Mouse (Mus musculus) liver, embryonic 15.5 days (tissue): Measurements from ENCODE around the gene Zfp362. TPM values are rescaled to one million over a fixed set of nuclear protein-coding genes. Genes with fewer than 3 reads are reported as not detected.

Experiments
- ATAC-seq: fragments of 200-750 bp; cut with Nextera tagmentation; 2 replicates; pipeline ENCODE4 v1.8.0; 2017; ENCODE audit warnings: moderate number of reproducible peaks, mild to moderate bottlenecking, moderate library complexity; ENCODE audit not compliant: insufficient read depth
- H3K27ac ChIP-seq: fragments of 300-500 bp; sonication (generic); replicated peaks from 2 replicates; pipeline ENCODE4 v1.5.1; 2015; ENCODE audit warnings: mild to moderate bottlenecking, inconsistent platforms
- H3K27me3 ChIP-seq: fragments of 300-500 bp; sonication (generic); 2 replicates; pipeline ENCODE4 v1.6.1; 2015; ENCODE audit warnings: mild to moderate bottlenecking, inconsistent platforms
- H3K36me3 ChIP-seq: fragments of 300-500 bp; sonication (generic); replicated peaks from 2 replicates; pipeline ENCODE4 v1.6.1; 2015; ENCODE audit warnings: moderate library complexity, mild to moderate bottlenecking, inconsistent platforms
- H3K4me1 ChIP-seq: fragments of 300-500 bp; sonication (generic); replicated peaks from 2 replicates; pipeline ENCODE4 v1.6.1; 2015; ENCODE audit warnings: inconsistent platforms
- H3K4me2 ChIP-seq: fragments of 300-500 bp; sonication (generic); 2 replicates; pipeline ENCODE4 v1.6.1; 2015; ENCODE audit warnings: moderate library complexity, mild to moderate bottlenecking, inconsistent platforms
- H3K4me3 ChIP-seq: fragments of 300-500 bp; sonication (generic); replicated peaks from 2 replicates; pipeline ENCODE4 v1.5.1; 2015; ENCODE audit warnings: mild to moderate bottlenecking, inconsistent platforms
- H3K9ac ChIP-seq: fragments of 300-500 bp; sonication (generic); 2 replicates; pipeline ENCODE4 v1.6.1; 2015; ENCODE audit warnings: moderate library complexity, mild to moderate bottlenecking, inconsistent platforms
- H3K9me3 ChIP-seq: fragments of 300-500 bp; sonication (generic); replicated peaks from 2 replicates; pipeline ENCODE4 v1.6.1; 2016; ENCODE audit warnings: inconsistent platforms
- WGBS: fragments of 180-500 bp; shearing (Covaris S2); methylation state at CpG from one replicate; pipeline ENCODE4 v1.1.7; 2015; ENCODE audit warnings: mixed read lengths; ENCODE audit not compliant: insufficient replicate concordance; 5-methylcytosine and 5-hydroxymethylcytosine counted together
- polyA plus RNA-seq: library from polyadenylated mRNA; unstranded; fragments of >200 nt; fragmentation: Nextera tagmentation; extraction: Ambion mirVana; gene quantifications from 2 replicates; pipeline ENCODE4 v1.2.1, GENCODE M21; 2015

Gene Zfp362
- polyA plus RNA-seq, 1 experiment from 2014 or later: 6.5 TPM

- WGBS: 53% methylated on average over 8 of the region's 8 CpGs
- no peak overlapping the region for H3K27ac ChIP-seq
- no peak overlapping the region for H3K9ac ChIP-seq
- H3K36me3 ChIP-seq: no peaks in the 10 kb centered on the region
- H3K9me3 ChIP-seq: no peaks in the 10 kb centered on the region
- no peaks in the 10 kb centered on the region for H3K27me3 ChIP-seq
- peaks cover 48% of the 10 kb centered on the region for H3K4me1 ChIP-seq
- H3K4me3 ChIP-seq: no peak overlapping the region
- H3K4me2 ChIP-seq: no peak overlapping the region
- ATAC-seq: no peak
Observed at GRCm38 (mm10) chr4:128796788-128797187, 9.1 kb downstream of the Zfp362 start.

- H3K4me3 ChIP-seq: no peak overlapping the region
- no peak for ATAC-seq
- H3K4me2 ChIP-seq: peak overlapping the region; percentile 32
- no peak overlapping the region for H3K9ac ChIP-seq
- no peaks in the 10 kb centered on the region for H3K36me3 ChIP-seq
- no peak overlapping the region for H3K27ac ChIP-seq
- 9% methylated on average over 9 of the region's 9 CpGs for WGBS
- H3K9me3 ChIP-seq: no peaks in the 10 kb centered on the region
- no peaks in the 10 kb centered on the region for H3K27me3 ChIP-seq
- peaks cover 46% of the 10 kb centered on the region for H3K4me1 ChIP-seq
Observed at GRCm38 (mm10) chr4:128795596-128795995, 10.2 kb downstream of the Zfp362 start.

- Histone ChIP-seq H3K9me3 (no peaks in the 10 kb centered on the region), H3K36me3 (0 out of 2 replicates have a peak, but pooled peaks cover 5% of the 10 kb centered on the region), H3K4me1 (peaks cover 55% of the 10 kb centered on the region), H3K27me3 (no peaks in the 10 kb centered on the region), H3K4me3 (no peak overlapping the region), H3K4me2 (no peak overlapping the region), H3K9ac (no peak overlapping the region), H3K27ac (no peak overlapping the region)
- 74% methylated on average over 8 of the region's 8 CpGs for WGBS
- no peak for ATAC-seq
Observed at GRCm38 (mm10) chr4:128794198-128794597, 11.6 kb downstream of the Zfp362 start.

DNA sequence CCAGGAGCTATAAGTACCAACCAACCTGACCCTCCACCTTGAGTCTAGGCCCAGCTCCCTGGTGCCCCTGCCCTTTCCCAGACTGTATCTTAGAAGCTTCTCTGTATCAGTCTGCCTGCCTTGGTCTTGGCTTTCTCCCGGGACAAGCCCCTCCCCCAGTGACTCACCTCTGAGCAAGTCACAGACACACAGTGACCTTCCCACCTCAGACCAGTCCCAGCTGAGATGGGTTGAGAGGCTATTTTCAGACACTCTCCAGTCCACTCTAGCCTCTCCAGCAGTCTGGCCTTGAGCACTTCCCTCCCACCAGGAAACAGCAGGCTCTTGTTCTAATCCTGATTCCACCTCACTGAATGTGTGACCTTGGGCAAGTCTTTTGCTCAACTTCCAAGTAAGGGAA lies 12.1 kb downstream of the Zfp362 start:
- Histone ChIP-seq H3K27me3 (no peaks in the 10 kb centered on the region), H3K4me3 (no peak overlapping the region), H3K4me2 (no peak overlapping the region), H3K4me1 (peaks cover 52% of the 10 kb centered on the region), H3K27ac (no peak overlapping the region), H3K9ac (no peak overlapping the region), H3K9me3 (no peaks in the 10 kb centered on the region), H3K36me3 (0 out of 2 replicates have a peak, but pooled peaks cover 5% of the 10 kb centered on the region)
- WGBS: 28% methylated on average over 1 of the region's 1 CpGs
- ATAC-seq: no peak

GRCm38 (mm10) chr4:128789646-128790045 lies 16.2 kb downstream of the Zfp362 start:
- H3K4me1 ChIP-seq: peaks cover 23% of the 10 kb centered on the region
- H3K4me2 ChIP-seq: peak overlapping the region; percentile 51
- no peak overlapping the region for H3K9ac ChIP-seq
- no peaks in the 10 kb centered on the region for H3K27me3 ChIP-seq
- peaks cover 34% of the 10 kb centered on the region for H3K36me3 ChIP-seq
- no peak for ATAC-seq
- peak overlapping the region; percentile 37 for H3K4me3 ChIP-seq
- H3K27ac ChIP-seq: no peak overlapping the region
- WGBS: 74% methylated on average over 18 of the region's 18 CpGs
- no peaks in the 10 kb centered on the region for H3K9me3 ChIP-seq

DNA sequence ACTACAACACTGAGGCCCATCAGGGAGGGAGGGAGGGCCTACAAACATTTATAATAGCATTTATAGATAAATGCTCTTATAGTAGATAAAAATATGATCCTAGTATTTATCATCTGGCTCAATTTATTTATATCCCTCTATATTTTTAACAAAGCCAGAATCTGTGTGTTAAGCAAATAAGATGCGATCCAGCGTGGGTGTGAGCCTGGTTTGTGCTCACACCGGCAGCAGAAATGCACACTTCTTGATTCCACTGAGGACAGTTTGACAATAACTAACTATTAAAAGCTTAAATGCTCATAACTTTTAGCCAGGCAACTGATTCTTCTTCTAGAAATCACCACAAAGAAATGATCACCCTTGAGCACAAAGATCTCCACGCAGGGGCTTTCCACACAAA lies 17.7 kb downstream of the Zfp362 start:
- peaks cover 12% of the 10 kb centered on the region for H3K4me1 ChIP-seq
- peaks cover 47% of the 10 kb centered on the region for H3K36me3 ChIP-seq
- WGBS: 85% methylated on average over 4 of the region's 4 CpGs
- H3K27me3 ChIP-seq: no peaks in the 10 kb centered on the region
- H3K27ac ChIP-seq: no peak overlapping the region
- no peak overlapping the region for H3K9ac ChIP-seq
- no peak overlapping the region for H3K4me2 ChIP-seq
- H3K9me3 ChIP-seq: no peaks in the 10 kb centered on the region
- ATAC-seq: no peak
- no peak overlapping the region for H3K4me3 ChIP-seq

DNA sequence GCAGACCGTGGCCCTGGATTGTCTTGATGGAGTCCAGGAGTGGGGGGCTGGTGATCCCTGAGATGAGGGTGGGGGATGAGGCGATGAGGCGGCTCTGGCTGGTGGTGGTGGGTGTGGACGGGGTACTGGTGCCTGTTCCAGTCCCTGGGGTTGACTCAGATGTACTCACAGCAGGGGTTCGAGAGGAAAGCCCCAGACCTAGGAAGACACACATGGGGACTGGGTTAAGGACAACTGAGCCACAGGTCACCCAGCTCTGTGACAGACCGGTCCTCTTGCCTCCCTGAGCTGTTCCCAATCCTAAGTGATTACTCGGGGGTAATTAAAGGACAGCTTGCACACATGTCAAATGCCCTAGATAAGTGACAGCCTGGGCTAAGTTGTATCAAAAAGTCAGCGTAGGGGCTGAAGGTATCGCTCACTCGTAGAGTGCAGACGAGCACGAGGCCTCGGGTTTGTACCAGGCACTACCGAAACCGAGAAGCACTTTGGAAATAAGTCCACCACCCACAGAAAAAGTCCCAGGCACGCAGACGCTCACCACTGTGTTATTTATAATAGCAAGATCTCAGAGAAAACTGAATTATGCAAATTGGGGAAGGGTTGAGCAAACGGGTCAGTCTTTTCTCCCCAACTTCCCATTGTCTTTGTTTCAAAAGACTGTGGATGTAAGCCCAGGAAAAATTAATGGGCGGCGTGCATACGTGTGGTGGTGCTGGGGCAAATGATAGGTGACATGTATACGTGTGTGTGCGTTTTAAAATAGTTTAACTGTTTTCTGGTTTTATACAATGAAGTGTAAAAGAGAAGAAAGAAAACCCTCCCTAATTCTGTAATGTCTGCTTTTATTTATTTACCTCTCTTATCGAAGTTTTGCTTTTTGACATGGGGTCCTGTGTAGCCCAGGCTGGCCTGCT lies 18.6 kb downstream of the Zfp362 start:
- Histone ChIP-seq H3K4me2 (no peak overlapping the region), H3K4me1 (peaks cover 20% of the 10 kb centered on the region), H3K36me3 (peaks cover 55% of the 10 kb centered on the region), H3K4me3 (no peak overlapping the region), H3K9ac (no peak overlapping the region), H3K27ac (no peak overlapping the region), H3K27me3 (no peaks in the 10 kb centered on the region), H3K9me3 (no peaks in the 10 kb centered on the region)
- WGBS: 80% methylated on average over 24 of the region's 24 CpGs
- no peak for ATAC-seq

GRCm38 (mm10) chr4:128785921-128786654 lies 19.8 kb downstream of the Zfp362 start:
- ATAC-seq: no peak
- peaks cover 63% of the 10 kb centered on the region for H3K36me3 ChIP-seq
- no peaks in the 10 kb centered on the region for H3K9me3 ChIP-seq
- H3K4me3 ChIP-seq: no peak overlapping the region
- H3K27me3 ChIP-seq: no peaks in the 10 kb centered on the region
- no peak overlapping the region for H3K27ac ChIP-seq
- H3K9ac ChIP-seq: no peak overlapping the region
- 82% methylated on average over 11 of the region's 11 CpGs for WGBS
- H3K4me1 ChIP-seq: peaks cover 25% of the 10 kb centered on the region
- H3K4me2 ChIP-seq: no peak overlapping the region

- Histone ChIP-seq H3K9me3 (no peaks in the 10 kb centered on the region), H3K4me2 (no peak overlapping the region), H3K9ac (no peak overlapping the region), H3K4me3 (no peak overlapping the region), H3K36me3 (peaks cover 69% of the 10 kb centered on the region), H3K27ac (no peak overlapping the region), H3K4me1 (peaks cover 24% of the 10 kb centered on the region), H3K27me3 (no peaks in the 10 kb centered on the region)
- 80% methylated on average over 15 of the region's 15 CpGs for WGBS
- no peak for ATAC-seq
Observed at GRCm38 (mm10) chr4:128784950-128785631, 20.8 kb downstream of the Zfp362 start.

- no peak overlapping the region for H3K27ac ChIP-seq
- H3K9ac ChIP-seq: no peak overlapping the region
- no peak overlapping the region for H3K4me3 ChIP-seq
- H3K36me3 ChIP-seq: peaks cover 86% of the 10 kb centered on the region
- WGBS: 22% methylated on average over 4 of the region's 4 CpGs
- H3K4me2 ChIP-seq: no peak overlapping the region
- peaks cover 15% of the 10 kb centered on the region for H3K4me1 ChIP-seq
- ATAC-seq: no peak
- no peaks in the 10 kb centered on the region for H3K27me3 ChIP-seq
- H3K9me3 ChIP-seq: no peaks in the 10 kb centered on the region
Observed at GRCm38 (mm10) chr4:128782645-128783044, 23.2 kb downstream of the Zfp362 start.

GRCm38 (mm10) chr4:128782037-128782436 lies 23.8 kb downstream of the Zfp362 start:
- Histone ChIP-seq H3K27ac (no peak overlapping the region), H3K36me3 (peaks cover 85% of the 10 kb centered on the region), H3K27me3 (no peaks in the 10 kb centered on the region)

More at GRCm38 (mm10) chr4:128782037-128782436, 23.8 kb downstream of the Zfp362 start:
- no peak for ATAC-seq
- no peaks in the 10 kb centered on the region for H3K9me3 ChIP-seq
- 77% methylated on average over 7 of the region's 7 CpGs for WGBS
- H3K4me2 ChIP-seq: no peak overlapping the region
- H3K4me1 ChIP-seq: peaks cover 15% of the 10 kb centered on the region
- H3K9ac ChIP-seq: no peak overlapping the region
- H3K4me3 ChIP-seq: no peak overlapping the region
